Mouse (Mus musculus) brain, embryonic 18.5 days (tissue): ENCODE data around the gene Fermt2.
"Not testable (repeated sequence)": the region's sequence is repeated elsewhere in the genome, so short reads cannot be mapped to it uniquely, and the experiment has no call there.

ENCODE experiments used
- DNase-seq: peaks from one replicate; pipeline ENCODE4 v3.0.0-alpha.2; 2012; ENCODE audit warnings: low read depth, low spot score

Gene Fermt2

GRCm38 (mm10) chr14:45510787-45511186, 19.1 kb downstream of the Fermt2 start:
- no peak for DNase-seq

GRCm38 (mm10) chr14:45507923-45508322, 22.0 kb downstream of the Fermt2 start:
- DNase-seq, result no peak

GRCm38 (mm10) chr14:45507447-45507846, 22.5 kb downstream of the Fermt2 start:
- no peak for DNase-seq

GRCm38 (mm10) chr14:45507032-45507431, 22.9 kb downstream of the Fermt2 start:
- no peak for DNase-seq

- DNase-seq, result no peak
Observed at GRCm38 (mm10) chr14:45506165-45506564, 23.8 kb downstream of the Fermt2 start.

- no peak for DNase-seq
Observed at GRCm38 (mm10) chr14:45504422-45505113, 25.4 kb downstream of the Fermt2 start.

GRCm38 (mm10) chr14:45503934-45504333, 26.0 kb downstream of the Fermt2 start:
- no peak for DNase-seq

- no peak for DNase-seq
Observed at GRCm38 (mm10) chr14:45500052-45500451, 29.9 kb downstream of the Fermt2 start.

GRCm38 (mm10) chr14:45497116-45497515, 32.8 kb downstream of the Fermt2 start:
- DNase-seq, result no peak

GRCm38 (mm10) chr14:45495810-45496209, 34.1 kb downstream of the Fermt2 start:
- DNase-seq, result not testable (repeated sequence)

- no peak for DNase-seq
Observed at GRCm38 (mm10) chr14:45493891-45494290, 36.0 kb downstream of the Fermt2 start.

GRCm38 (mm10) chr14:45492668-45493067, 37.2 kb downstream of the Fermt2 start:
- no peak for DNase-seq

GRCm38 (mm10) chr14:45492038-45492437, 37.9 kb downstream of the Fermt2 start:
- DNase-seq, result no peak

- not testable (repeated sequence) for DNase-seq
Observed at GRCm38 (mm10) chr14:45487201-45487600, 42.7 kb downstream of the Fermt2 start.

GRCm38 (mm10) chr14:45483361-45483760, 46.6 kb downstream of the Fermt2 start:
- not testable (repeated sequence) for DNase-seq

GRCm38 (mm10) chr14:45478977-45479806, 50.7 kb downstream of the Fermt2 start:
- DNase-seq, result no peak

GRCm38 (mm10) chr14:45478515-45478914, 51.4 kb downstream of the Fermt2 start:
- no peak for DNase-seq

- no peak for DNase-seq
Observed at GRCm38 (mm10) chr14:45477651-45478050, 52.3 kb downstream of the Fermt2 start.

- no peak for DNase-seq
Observed at GRCm38 (mm10) chr14:45476990-45477389, 52.9 kb downstream of the Fermt2 start.

- no peak for DNase-seq
Observed at GRCm38 (mm10) chr14:45472536-45472935, 57.4 kb downstream of the Fermt2 start.

GRCm38 (mm10) chr14:45469446-45469845, 60.5 kb downstream of the Fermt2 start:
- no peak for DNase-seq

- not testable (repeated sequence) for DNase-seq
Observed at GRCm38 (mm10) chr14:45466371-45466770, 63.5 kb downstream of the Fermt2 start.
